Mouse (Mus musculus) limb, embryonic 12.5 days (tissue): Measurements from ENCODE around the gene Fcgrt. TPM values are rescaled to one million over a fixed set of nuclear protein-coding genes. Genes with fewer than 3 reads are reported as not detected.

ENCODE experiments used
- ATAC-seq: fragments of 200-750 bp; cut with Nextera tagmentation; 2 replicates; pipeline ENCODE4 v1.8.0; 2017; ENCODE audit warnings: low read depth, moderate TSS enrichment; ENCODE audit not compliant: insufficient number of reproducible peaks, insufficient read depth, low FRiP score, low TSS enrichment
- H3K27ac ChIP-seq: fragments of 300-500 bp; sonication (generic); 2 replicates; pipeline ENCODE4 v1.5.1; 2016; ENCODE audit warnings: mild to moderate bottlenecking, moderate library complexity
- H3K27me3 ChIP-seq: fragments of 300-500 bp; sonication (generic); 2 replicates; pipeline ENCODE4 v1.6.1; 2016; ENCODE audit warnings: mild to moderate bottlenecking, moderate library complexity
- H3K36me3 ChIP-seq: fragments of 300-500 bp; sonication (generic); 2 replicates; pipeline ENCODE4 v1.6.1; 2016; ENCODE audit warnings: mild to moderate bottlenecking, moderate library complexity
- H3K4me1 ChIP-seq: fragments of 300-500 bp; sonication (generic); replicated peaks from 2 replicates; pipeline ENCODE4 v1.6.1; 2016
- H3K4me2 ChIP-seq: fragments of 300-500 bp; sonication (generic); 2 replicates; pipeline ENCODE4 v1.6.1; 2016; ENCODE audit warnings: mild to moderate bottlenecking, moderate library complexity
- H3K4me3 ChIP-seq: fragments of 300-500 bp; sonication (generic); replicated peaks from 2 replicates; pipeline ENCODE4 v1.5.1; 2016; ENCODE audit warnings: mild to moderate bottlenecking
- H3K9ac ChIP-seq: fragments of 300-500 bp; sonication (generic); replicated peaks from 2 replicates; pipeline ENCODE4 v1.6.1; 2016; ENCODE audit warnings: mild to moderate bottlenecking, moderate library complexity
- H3K9me3 ChIP-seq: fragments of 300-500 bp; sonication (generic); 2 replicates; pipeline ENCODE4 v1.6.1; 2016; ENCODE audit warnings: mild to moderate bottlenecking, moderate library complexity
- WGBS: fragments of 180-500 bp; shearing (Covaris S2); methylation state at CpG from one replicate; pipeline ENCODE4 v1.1.7; 2016; 5-methylcytosine and 5-hydroxymethylcytosine counted together
- polyA plus RNA-seq: library from polyadenylated mRNA; unstranded; fragments of >200 nt; fragmentation: Nextera tagmentation; extraction: Ambion mirVana; gene quantifications from 2 replicates; pipeline ENCODE4 v1.2.1, GENCODE M21; 2016

The Fcgrt gene
- polyA plus RNA-seq, 1 experiment from 2014 or later: 12.3 TPM

DNA sequence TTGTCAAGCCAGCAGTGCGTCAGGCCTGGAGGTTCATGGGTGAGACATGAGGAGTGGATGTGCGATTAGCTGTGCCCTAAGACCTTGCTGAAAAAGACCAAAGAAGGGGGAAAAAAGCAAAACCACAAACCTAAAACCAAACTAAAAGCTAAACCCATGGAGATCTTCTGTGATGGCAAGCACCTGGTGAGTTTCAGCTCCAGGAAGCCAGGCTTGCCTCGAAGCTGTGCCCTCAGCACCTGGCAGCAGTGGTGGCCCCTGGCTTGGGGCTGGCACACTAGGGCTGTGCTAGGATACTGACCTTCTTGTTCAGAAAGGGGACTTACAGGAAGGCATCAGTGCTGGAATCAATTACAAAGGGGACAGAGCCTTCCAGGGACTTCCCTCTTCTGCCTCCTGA lies 37.7 kb upstream of the Fcgrt start:
- H3K36me3 ChIP-seq: peaks cover 51% of the 10 kb centered on the region

DNA sequence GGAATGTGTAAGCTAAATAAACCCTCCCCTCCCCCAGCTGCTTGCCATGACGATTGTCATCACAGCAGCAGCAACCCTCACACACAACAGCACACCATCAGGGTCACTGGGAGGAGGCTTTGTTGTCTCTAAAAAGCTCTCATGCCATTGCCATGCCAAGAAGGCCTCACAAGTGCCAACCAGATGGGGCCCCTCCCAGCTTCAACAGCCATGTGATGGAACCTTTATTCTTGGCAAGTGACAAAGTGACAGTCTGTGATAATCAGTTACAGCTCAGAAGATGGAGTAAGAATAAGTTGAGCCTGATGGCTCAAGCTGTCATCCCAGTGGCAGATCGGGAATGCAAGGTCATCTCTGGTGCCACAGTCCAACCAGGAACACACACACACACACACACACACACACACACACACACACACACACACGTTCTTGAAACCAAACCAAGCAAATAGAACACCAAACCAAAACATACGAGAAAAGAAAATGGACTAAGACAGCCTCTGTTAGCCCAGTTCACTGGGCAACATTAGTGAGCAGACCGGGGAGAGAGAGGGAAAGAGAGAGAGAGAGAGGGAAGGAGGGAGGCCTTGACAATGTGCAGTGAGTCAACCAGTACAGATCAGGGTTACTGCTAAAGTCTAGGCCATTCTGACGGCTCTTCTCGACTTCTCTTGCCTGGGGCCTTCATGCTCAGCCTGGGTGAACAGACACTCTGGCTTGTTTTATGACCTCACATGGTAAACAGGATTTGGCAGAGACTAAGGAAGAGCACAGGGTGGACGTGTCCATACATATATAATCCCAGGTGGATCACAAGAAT lies 36.5 kb upstream of the Fcgrt start:
- H3K4me3 ChIP-seq: no peak overlapping the region
- peaks cover 19% of the 10 kb centered on the region for H3K27me3 ChIP-seq
- H3K4me1 ChIP-seq: peaks cover 5% of the 10 kb centered on the region
- H3K4me2 ChIP-seq: no peak overlapping the region
- peaks cover 39% of the 10 kb centered on the region for H3K36me3 ChIP-seq
- H3K27ac ChIP-seq: no peak overlapping the region
- no peak for ATAC-seq
- WGBS: 66% methylated on average over 8 of the region's 8 CpGs
- H3K9me3 ChIP-seq: no peaks in the 10 kb centered on the region
- H3K9ac ChIP-seq: no peak overlapping the region

More for the DNA sequence above, 37.7 kb upstream of the Fcgrt start:
- ATAC-seq: no peak
- no peaks in the 10 kb centered on the region for H3K9me3 ChIP-seq
- H3K4me2 ChIP-seq: no peak overlapping the region
- peaks cover 11% of the 10 kb centered on the region for H3K27me3 ChIP-seq
- H3K4me3 ChIP-seq: no peak overlapping the region
- H3K9ac ChIP-seq: no peak overlapping the region
- 86% methylated on average over 3 of the region's 3 CpGs for WGBS
- no peak overlapping the region for H3K27ac ChIP-seq
- H3K4me1 ChIP-seq: no peaks in the 10 kb centered on the region

DNA sequence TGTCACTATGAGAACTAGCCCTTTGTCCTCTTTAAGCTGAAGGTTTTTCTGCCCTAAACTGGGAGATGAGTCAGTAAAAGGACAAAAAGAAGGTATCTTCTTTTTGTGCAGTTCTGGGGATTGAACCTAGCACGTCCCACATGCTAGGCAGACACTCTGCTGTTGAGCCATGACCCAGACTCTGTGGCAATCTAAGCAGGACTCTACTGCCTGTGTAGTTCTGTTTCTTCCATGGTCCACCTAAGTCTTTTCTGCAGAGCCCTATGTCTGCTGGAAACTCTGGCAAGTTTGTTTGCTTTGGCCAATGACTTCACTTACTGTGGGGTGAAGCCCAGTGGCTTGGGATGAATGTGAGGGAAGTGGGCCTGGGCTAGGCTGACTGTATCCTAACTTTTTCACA lies 34.8 kb upstream of the Fcgrt start:
- Histone ChIP-seq H3K4me2 (no peak overlapping the region), H3K27ac (no peak overlapping the region), H3K36me3 (peaks cover 22% of the 10 kb centered on the region), H3K9me3 (peaks cover 1% of the 10 kb centered on the region; the same call in 1 of the 2 replicates), H3K9ac (0 out of 2 replicates have a peak overlapping the region, but pooled peaks have one; percentile 9), H3K27me3 (peaks cover 28% of the 10 kb centered on the region), H3K4me1 (peaks cover 10% of the 10 kb centered on the region), H3K4me3 (no peak overlapping the region)
- 81% methylated on average over 1 of the region's 1 CpGs for WGBS
- ATAC-seq: no peak

DNA sequence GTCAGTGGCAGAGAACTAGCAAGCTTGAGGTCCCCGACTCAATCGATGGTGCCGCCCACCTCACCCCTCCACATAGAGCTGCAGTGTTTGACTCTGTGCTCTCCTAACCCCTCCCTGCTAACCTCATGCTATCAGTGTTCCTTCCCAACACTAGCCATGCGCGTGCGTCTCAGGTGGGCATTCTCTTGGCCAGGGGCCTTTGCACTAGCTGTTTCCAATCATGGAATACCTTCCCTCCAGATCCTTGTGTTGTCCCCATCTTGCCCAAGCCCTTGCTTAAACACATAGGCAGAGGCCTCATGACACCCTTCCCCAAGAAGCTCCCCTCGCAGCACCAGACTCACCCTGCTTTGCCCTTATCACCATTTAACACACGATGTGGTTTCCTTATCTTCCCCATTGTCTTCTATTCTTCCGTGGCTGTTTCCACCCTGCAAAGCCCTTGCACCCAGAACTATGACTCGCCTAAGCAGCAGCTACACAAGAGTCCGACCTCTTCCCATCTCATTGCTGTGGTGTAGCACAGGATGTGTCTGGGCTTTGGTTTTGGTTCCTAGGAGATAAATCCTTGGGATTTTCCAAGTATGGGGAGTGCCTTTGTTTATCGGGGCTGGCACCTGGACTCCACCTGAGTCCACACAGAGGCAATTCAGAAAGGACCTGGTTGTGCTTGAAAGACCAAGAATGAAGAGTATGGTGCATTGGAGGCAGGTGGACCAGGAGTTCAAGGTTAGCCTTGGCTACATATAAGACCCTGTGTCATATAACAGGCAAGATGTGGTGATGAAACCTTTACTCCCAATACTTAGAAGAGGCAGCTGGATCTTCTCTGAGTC lies 33.7 kb upstream of the Fcgrt start:
- H3K27ac ChIP-seq: no peak overlapping the region
- no peak overlapping the region for H3K4me2 ChIP-seq
- H3K9me3 ChIP-seq: peaks cover 4% of the 10 kb centered on the region; the same call in 1 of the 2 replicates
- 86% methylated on average over 12 of the region's 12 CpGs for WGBS
- peaks cover 12% of the 10 kb centered on the region for H3K36me3 ChIP-seq
- peaks cover 28% of the 10 kb centered on the region for H3K27me3 ChIP-seq
- peaks cover 10% of the 10 kb centered on the region for H3K4me1 ChIP-seq
- H3K4me3 ChIP-seq: no peak overlapping the region
- no peak overlapping the region for H3K9ac ChIP-seq
- no peak for ATAC-seq

DNA sequence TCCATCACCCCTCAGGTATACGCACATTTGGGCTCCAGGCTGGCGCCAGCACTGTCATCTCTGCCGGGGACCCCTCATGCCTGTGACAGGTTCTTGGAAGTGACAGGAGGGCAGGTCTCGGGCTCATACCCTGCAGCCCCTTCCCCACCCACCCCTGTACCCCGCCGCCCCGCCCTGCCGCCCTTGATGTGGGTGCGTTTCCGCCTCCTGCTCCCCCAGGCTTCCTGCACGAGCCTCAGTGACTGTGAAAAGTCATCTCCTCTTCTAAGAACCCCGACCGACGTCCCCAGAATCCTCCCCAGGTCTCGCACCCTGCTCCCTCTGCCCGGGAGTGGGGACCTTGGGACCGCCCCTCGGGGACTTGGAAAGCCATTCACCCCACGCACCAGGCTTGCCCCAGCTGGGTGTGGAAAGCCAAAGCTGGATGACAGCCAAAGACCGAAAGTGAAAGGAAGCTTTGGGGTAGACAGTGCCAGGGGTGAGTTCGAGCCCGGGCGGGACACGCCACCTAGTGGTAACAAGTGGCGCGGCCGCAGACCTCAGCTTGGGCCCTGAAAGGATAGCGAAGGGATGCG lies 32.4 kb upstream of the Fcgrt start, which contains the start of the genes Gm45713 and Flt3l:
Gene Gm45713 (minus strand): TSS at position 239 of the 575 bp plus-strand sequence.
Gene Flt3l (minus strand): TSS at position 440 of the 575 bp plus-strand sequence.
- Histone ChIP-seq H3K4me1 (peaks cover 10% of the 10 kb centered on the region), H3K36me3 (no peaks in the 10 kb centered on the region), H3K4me3 (peak within 1 kb of the TSS; percentile 49), H3K27me3 (peaks cover 28% of the 10 kb centered on the region), H3K27ac (0 out of 2 replicates have a peak within 1 kb of the TSS, but pooled peaks have one; percentile 13), H3K4me2 (peak within 1 kb of the TSS; percentile 69), H3K9ac (peak within 1 kb of the TSS; percentile 58), H3K9me3 (peaks cover 4% of the 10 kb centered on the region; the same call in 1 of the 2 replicates)
- 2% methylated on average over 29 of the region's 29 CpGs for WGBS
- ATAC-seq: peak; percentile 54

DNA sequence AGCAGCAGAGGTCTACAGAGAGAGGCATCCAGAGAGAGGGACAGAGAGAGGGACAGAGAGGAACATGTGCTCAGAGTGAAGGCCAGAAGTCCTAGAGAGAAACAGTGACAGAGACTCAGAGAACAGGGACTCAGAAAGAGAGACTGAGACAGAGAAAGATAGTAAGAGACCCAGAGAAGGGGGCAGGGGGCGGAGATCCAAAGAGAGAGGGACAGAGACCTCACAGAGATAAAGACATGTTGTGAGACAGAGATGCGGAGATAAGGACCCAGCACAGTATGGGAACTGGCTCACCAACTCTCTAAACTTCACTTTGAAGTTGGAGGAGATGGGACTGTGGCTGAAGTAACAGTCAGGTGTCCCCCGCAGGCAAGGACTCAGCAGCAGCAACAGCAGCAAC lies 31.7 kb upstream of the Fcgrt start:
- H3K27ac ChIP-seq: no peak overlapping the region
- H3K27me3 ChIP-seq: peaks cover 28% of the 10 kb centered on the region
- no peak overlapping the region for H3K9ac ChIP-seq
- H3K36me3 ChIP-seq: no peaks in the 10 kb centered on the region
- no peak for ATAC-seq
- H3K9me3 ChIP-seq: peaks cover 4% of the 10 kb centered on the region; the same call in 1 of the 2 replicates
- H3K4me2 ChIP-seq: peak overlapping the region; percentile 69
- WGBS: 69% methylated on average over 3 of the region's 3 CpGs
- peak overlapping the region; percentile 49; the same call in 1 of the 2 replicates for H3K4me3 ChIP-seq
- peaks cover 10% of the 10 kb centered on the region for H3K4me1 ChIP-seq

DNA sequence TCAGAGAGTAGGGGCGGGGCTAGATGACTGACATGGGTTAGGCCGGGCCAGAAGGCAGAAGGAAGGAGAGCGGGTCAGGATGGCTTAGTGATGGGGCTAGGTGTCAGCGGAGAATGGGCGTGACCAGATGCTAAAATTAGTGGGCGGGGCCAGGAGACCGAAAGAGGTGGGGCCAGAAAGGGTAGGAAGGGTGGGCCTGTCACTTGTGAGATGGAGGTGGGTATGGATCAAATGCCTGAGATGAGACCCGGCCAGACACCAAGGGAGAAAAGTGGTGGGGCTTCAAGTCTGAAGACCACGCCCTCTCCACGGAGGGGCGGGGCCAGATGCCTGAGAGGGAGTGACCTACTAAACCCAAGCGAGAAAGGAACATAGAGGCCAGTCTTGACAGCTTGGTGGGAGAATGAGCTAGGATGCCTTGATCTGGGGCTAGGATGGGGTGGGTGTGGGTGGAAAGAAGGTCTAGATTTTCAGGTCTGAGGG lies 30.9 kb upstream of the Fcgrt start:
- ATAC-seq: peak; percentile 39; the same call in 1 of the 2 replicates
- WGBS: 5% methylated on average over 12 of the region's 12 CpGs
- H3K4me2 ChIP-seq: no peak overlapping the region

DNA sequence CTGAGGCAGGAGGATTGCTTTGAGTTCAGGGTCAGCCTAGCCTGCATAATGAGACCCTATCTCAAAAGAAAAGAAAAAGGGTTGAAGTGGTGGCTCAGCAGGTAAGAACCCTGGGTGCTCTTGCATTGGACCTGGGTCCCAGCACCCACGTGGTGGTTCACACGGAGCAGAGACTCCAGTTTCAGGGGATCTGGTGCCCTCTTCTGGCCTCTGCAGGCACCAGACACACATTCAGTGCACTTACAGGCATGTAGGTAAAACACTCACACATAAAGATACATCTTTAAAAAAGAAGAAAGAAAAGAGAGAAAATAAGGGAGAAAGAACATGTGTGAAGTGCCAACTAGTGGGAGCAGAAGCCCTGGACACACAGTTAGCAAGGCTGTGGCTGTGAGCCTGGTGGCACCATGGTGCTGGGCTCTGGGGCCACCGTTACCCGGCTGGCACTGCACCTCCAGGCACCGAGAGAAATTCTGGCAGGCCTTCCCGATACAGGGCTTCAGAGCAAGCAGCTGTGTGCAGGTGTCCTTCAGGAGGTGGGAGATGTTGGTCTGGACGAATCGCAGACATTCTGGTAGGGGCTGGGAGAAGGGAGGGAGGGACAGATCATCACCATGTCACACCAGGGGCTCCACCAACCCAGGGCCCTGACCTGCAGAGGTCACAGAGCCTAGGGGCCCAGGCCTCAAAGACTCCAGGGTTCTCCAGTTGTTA lies 30.0 kb upstream of the Fcgrt start:
- 72% methylated on average over 8 of the region's 8 CpGs for WGBS
- Histone ChIP-seq H3K4me1 (peaks cover 19% of the 10 kb centered on the region), H3K9me3 (peaks cover 4% of the 10 kb centered on the region; the same call in 1 of the 2 replicates), H3K27me3 (peaks cover 28% of the 10 kb centered on the region), H3K4me2 (no peak overlapping the region), H3K36me3 (no peaks in the 10 kb centered on the region), H3K4me3 (no peak overlapping the region), H3K9ac (no peak overlapping the region), H3K27ac (no peak overlapping the region)
- ATAC-seq: no peak

More for the DNA sequence above, 30.9 kb upstream of the Fcgrt start:
- peaks cover 28% of the 10 kb centered on the region for H3K27me3 ChIP-seq
- H3K9ac ChIP-seq: no peak overlapping the region
- no peak overlapping the region for H3K4me3 ChIP-seq
- H3K36me3 ChIP-seq: no peaks in the 10 kb centered on the region
- peaks cover 17% of the 10 kb centered on the region for H3K4me1 ChIP-seq
- H3K9me3 ChIP-seq: peaks cover 4% of the 10 kb centered on the region; the same call in 1 of the 2 replicates
- H3K27ac ChIP-seq: no peak overlapping the region

DNA sequence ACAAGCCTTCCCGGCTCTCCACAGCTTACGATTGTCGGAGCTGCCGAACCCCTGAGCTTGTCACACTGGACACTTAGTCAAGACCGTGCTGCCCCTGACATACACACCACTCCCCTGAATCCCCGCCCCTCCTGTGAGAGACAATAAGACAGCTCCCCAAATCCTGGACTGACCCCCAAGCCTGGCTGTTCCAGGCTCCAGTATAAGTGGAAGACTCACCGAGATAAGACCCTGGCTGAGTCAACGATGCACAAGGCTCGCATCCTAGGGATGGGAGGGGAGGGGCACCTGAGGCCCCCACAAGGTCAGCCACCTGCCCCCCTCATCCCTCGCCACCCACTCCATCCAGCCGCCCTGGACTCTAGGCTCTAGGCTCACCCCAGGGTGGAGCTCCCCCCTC lies 28.2 kb upstream of the Fcgrt start:
- no peak for ATAC-seq
- 82% methylated on average over 11 of the region's 11 CpGs for WGBS
- Histone ChIP-seq H3K9ac (no peak overlapping the region), H3K4me3 (no peak overlapping the region), H3K36me3 (peaks cover 6% of the 10 kb centered on the region), H3K4me1 (peaks cover 27% of the 10 kb centered on the region), H3K27ac (no peak overlapping the region), H3K4me2 (no peak overlapping the region), H3K27me3 (peaks cover 18% of the 10 kb centered on the region), H3K9me3 (peaks cover 4% of the 10 kb centered on the region; the same call in 1 of the 2 replicates)
